Mouse (Mus musculus) mesoderm, embryonic 11.5 days (tissue): ENCODE data around the gene Slc30a5.
"Not testable (repeated sequence)": the region's sequence is repeated elsewhere in the genome, so short reads cannot be mapped to it uniquely, and the experiment has no call there.

Source experiments
- DNase-seq: peaks from one replicate; pipeline ENCODE4 v3.0.0-alpha.2; 2012; ENCODE audit warnings: low read depth, low spot score

Gene Slc30a5

GRCm38 (mm10) chr13:100841741-100842140 lies 8.5 kb upstream of the Slc30a5 start:
- DNase-seq, result no peak

- no peak for DNase-seq
These were observed 1.6 kb upstream of the Slc30a5 start for GRCm38 (mm10) chr13:100834777-100835176.

- no peak for DNase-seq
These were observed 394 bp upstream of the Slc30a5 start for GRCm38 (mm10) chr13:100833640-100834002.

- DNase-seq, result no peak
These were observed 1.0 kb downstream of the Slc30a5 start for GRCm38 (mm10) chr13:100832188-100832587.

- DNase-seq, result no peak
These were observed 2.1 kb downstream of the Slc30a5 start for GRCm38 (mm10) chr13:100831123-100831522.

- DNase-seq, result no peak
These were observed 7.4 kb downstream of the Slc30a5 start for GRCm38 (mm10) chr13:100825627-100826410.

- no peak for DNase-seq
These were observed 8.3 kb downstream of the Slc30a5 start for GRCm38 (mm10) chr13:100824916-100825315.

- DNase-seq, result no peak
These were observed 8.9 kb downstream of the Slc30a5 start for GRCm38 (mm10) chr13:100824306-100824705.

GRCm38 (mm10) chr13:100823863-100824262 lies 9.4 kb downstream of the Slc30a5 start:
- DNase-seq, result no peak

- DNase-seq, result no peak
These were observed 18.8 kb downstream of the Slc30a5 start for GRCm38 (mm10) chr13:100814451-100814850.

- no peak for DNase-seq
These were observed 27.5 kb downstream of the Slc30a5 start for GRCm38 (mm10) chr13:100805776-100806175.

- no peak for DNase-seq
These were observed 36.1 kb downstream of the Slc30a5 start for GRCm38 (mm10) chr13:100797171-100797570.

GRCm38 (mm10) chr13:100789083-100789482 lies 44.1 kb downstream of the Slc30a5 start:
- no peak for DNase-seq

- DNase-seq, result not testable (repeated sequence)
These were observed 45.2 kb downstream of the Slc30a5 start for GRCm38 (mm10) chr13:100788057-100788456.

GRCm38 (mm10) chr13:100787316-100788010 lies 45.8 kb downstream of the Slc30a5 start:
- no peak for DNase-seq

GRCm38 (mm10) chr13:100786414-100786867 lies 46.8 kb downstream of the Slc30a5 start, which contains the start of gene Ccnb1:
Gene Ccnb1, minus strand, starts transcription at chr13:100786570.
- DNase-seq, result peak; percentile 96

- peak; percentile 6 for DNase-seq
These were observed 47.3 kb downstream of the Slc30a5 start for GRCm38 (mm10) chr13:100785806-100786413.

- no peak for DNase-seq
These were observed 55.7 kb downstream of the Slc30a5 start for GRCm38 (mm10) chr13:100777491-100777890.

- no peak for DNase-seq
These were observed 56.5 kb downstream of the Slc30a5 start for GRCm38 (mm10) chr13:100776710-100777109.

- DNase-seq, result no peak
These were observed 57.2 kb downstream of the Slc30a5 start for GRCm38 (mm10) chr13:100776056-100776419.

- DNase-seq, result peak; percentile 91
These were observed 57.8 kb downstream of the Slc30a5 start, which contains the start of gene Cenph for GRCm38 (mm10) chr13:100775252-100776055. Gene Cenph, minus strand, starts transcription at chr13:100775899.
